Mouse (Mus musculus) heart, postnatal 25 days (tissue): Measurements from ENCODE around the gene Prkag2. TPM values are rescaled to one million over a fixed set of nuclear protein-coding genes. Genes with fewer than 3 reads are reported as not detected.

Experiments
- DNase-seq: peaks from one replicate; pipeline ENCODE4 v3.0.0; 2022; ENCODE audit warnings: low spot score
- intact Hi-C: fragments of 180-260 bp; cut with DNase I; formaldehyde crosslinking; loops from one replicate; pipeline ENCODE4 v1.15.1; 2025
- total RNA-seq, 2 experiments: library from RNA; stranded (reverse); gene quantifications; 2 replicates each; pipeline ENCODE4 v1.2.3; 2021

Prkag2 gene
- total RNA-seq, 2 experiments from 2014 or later: 29.7 to 36.6 TPM

DNA sequence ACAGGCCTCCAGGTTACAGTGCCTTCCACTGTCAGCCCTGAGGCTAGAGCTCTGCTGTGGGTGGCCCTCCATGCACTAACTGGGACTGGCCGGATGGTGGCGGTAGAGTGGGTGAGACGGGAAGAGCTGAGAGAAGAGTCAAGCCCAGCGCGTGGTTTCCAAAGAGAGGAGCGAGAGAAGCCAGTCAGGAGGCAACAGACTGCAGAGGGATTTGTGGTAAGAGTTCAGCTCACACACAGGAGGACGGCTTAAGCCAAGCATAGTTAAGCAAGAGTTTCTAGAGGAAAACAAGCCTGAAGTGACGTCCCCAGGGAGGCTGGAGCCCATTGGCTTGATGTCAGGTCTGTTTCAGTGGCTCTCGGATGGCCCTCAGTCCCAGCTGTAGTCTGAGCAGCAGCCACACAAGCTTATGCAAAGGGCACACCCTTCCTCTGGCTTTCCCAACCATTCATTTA is 90.0 kb downstream of the Prkag2 start:
- intact Hi-C loops: loop anchor here (2.0 to 5.0 kb wide), 5 partner anchors 72 to 336 kb away; no protein-coding TSS in a partner anchor

GRCm38 (mm10) chr5:25009770-25010169 is 90.7 kb downstream of the Prkag2 start:
- DNase-seq: no peak
- intact Hi-C loops: loop anchor here (2.0 to 5.0 kb wide), 5 partner anchors 73 to 335 kb away; no protein-coding TSS in a partner anchor

More for the DNA sequence above, 90.0 kb downstream of the Prkag2 start:
- peak; percentile 78 for DNase-seq

DNA sequence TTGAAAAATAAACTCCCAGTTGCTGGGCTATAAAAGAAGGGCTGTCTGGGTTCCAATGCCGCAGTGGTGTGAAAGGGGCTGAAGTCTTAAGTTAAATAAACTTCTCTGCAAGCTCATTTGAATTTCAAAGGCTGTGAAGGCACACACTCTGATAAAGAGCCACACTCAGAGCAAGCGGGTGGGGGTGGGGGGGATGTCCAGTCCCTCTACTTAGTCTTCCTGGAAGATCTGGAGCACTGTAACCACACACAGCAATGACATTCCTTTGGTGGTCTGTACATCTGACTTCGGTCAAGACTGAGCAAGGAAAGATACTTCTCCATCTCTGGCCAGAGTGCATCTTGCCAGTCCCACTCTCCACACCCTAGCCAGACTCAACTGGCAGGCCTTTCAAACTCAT is 91.5 kb downstream of the Prkag2 start:
- intact Hi-C loops: no loop called here
- DNase-seq: no peak

DNA sequence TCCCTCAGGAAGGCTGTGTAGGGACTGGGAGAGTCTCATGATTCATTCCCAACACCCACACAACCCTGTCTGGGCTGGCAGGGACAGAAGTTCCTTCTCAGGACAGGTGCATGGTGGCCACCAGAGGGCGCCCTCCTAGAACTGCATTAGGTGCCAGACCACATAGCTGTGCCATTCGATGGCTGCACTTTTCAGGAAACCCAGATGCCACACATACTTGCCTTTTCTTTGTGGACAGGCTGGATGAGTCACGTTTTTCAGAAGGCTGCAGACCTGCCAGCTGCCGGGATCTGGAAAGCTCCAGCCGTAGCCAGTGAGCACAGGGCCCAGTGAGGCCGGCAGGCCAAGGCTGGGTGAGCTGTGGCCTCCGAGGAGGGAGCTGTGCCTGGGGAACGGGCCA is 93.6 kb downstream of the Prkag2 start:
- DNase-seq: peak; percentile 60
- intact Hi-C loops: no loop called here

DNA sequence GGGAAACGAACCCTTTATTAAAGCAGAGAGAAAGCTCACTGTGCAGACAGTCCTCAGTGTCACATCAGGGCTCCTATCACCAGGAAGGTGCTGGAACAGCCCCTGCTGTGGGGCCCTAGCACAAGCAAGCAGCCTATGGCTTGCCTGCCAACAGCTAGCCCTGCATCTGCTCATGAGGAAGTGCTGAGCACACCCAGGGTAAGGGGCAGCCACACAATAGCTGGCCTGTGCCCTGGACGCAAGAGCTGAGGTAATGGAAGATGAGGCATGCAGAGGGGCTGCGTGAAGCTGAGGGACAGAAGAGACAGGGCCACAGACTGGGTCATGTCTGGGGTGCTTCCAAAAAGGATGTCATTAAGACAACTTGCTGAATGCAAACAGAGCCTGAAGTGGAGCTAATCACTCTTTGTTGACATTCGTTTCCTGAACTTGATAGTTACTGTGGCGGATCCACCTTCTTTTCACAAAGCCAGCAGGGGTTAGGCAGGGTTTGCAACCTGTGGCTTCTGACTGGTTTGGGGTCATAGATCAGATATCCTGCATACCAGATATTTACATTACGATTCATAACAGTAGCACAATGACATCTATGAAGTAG is 94.8 kb downstream of the Prkag2 start:
- no peak for DNase-seq
- intact Hi-C loops: no loop called here

GRCm38 (mm10) chr5:25001391-25001794 is 99.0 kb downstream of the Prkag2 start:
- no peak for DNase-seq
- intact Hi-C loops: no loop called here

DNA sequence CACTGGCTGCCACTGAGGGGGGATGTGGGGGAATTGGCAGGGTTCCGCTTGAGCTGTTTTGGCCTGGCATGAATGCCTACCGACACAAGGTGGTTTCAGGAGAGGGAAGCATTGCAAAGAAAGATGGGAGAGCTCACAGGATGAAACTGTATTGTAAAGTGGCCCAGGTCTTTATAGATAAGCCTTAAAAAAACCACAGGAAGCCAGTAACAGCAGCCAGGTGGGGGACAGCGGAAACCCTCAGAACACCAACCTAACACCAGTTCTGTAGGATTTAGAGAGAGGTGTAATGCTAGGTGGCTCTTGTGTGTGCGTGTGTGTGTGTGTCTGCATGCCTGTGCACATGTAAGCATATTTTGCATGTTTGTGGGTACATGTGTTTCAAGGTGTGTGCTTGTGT is 101.1 kb downstream of the Prkag2 start:
- no peak for DNase-seq
- intact Hi-C loops: no loop called here

DNA sequence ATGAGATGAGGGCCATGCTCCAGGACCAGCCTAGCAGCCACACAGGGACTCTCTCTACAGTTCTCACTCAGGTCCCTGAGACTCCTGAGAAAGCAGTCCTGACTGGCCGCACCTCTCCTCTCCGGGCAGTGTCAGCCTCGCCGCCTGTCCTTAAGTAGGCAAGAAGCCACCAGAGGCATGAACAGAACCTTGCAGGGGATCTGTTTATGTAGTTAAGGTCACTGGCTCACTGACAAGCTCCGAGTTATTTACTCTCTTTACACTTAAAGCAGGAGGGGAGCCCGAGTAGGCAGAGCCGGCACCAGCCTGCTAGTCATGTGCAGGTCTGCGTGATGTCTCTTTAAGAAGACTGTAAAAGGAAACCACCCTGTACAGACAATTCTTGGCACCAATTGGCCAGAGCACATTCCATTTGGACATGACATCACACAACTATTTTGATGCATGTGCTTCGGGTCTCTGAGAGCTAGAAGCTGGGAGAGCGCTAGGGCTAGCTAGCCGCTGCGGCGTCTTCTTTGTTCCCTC is 104.8 kb downstream of the Prkag2 start:
- peak; percentile 51 for DNase-seq
- intact Hi-C loops: no loop called here

DNA sequence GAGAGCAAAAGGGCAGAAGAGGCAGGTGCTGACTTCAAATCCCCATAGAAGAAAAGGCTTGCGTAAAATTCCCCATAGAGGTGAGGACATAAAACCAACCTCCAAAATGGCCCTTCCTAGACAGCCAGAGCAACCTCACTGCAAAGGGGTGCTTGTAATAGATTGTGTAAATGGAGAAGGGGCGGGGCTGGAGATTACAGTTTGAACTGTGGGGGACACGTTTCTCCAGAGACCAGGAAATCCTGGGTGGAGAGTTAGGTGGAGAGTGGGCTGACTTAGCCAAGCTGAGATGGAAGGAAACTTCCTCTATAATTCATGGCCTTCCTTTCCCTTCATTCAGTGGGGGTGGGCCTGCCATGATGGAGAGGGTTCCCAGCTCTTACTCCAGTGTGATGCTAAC is 107.3 kb downstream of the Prkag2 start:
- DNase-seq: no peak
- intact Hi-C loops: no loop called here

- DNase-seq: no peak
- intact Hi-C loops: no loop called here
Observed at GRCm38 (mm10) chr5:24991575-24991974, 108.9 kb downstream of the Prkag2 start.

- intact Hi-C loops: no loop called here
- DNase-seq: no peak
Observed at GRCm38 (mm10) chr5:24990460-24990859, 110.0 kb downstream of the Prkag2 start.

DNA sequence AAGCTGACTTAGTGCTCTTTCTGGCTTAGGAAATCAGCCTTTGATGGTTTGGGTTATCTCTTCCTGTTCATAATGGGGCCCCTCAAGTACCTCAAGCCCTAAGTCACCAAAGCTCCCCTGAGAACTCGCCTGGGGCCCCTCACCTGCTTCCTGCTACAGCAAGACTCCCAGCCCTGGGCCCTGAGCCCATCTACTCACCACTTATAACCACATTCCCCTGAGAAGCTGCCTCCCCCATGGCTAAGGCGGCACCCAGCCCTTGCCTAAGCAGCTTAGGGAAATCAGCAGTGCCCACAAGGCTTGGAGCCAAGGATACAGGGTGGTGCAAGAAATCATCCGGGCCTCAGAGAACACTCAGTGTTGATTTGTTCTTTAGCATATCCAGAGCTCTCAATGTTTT is 110.8 kb downstream of the Prkag2 start:
- DNase-seq: no peak
- intact Hi-C loops: no loop called here

DNA sequence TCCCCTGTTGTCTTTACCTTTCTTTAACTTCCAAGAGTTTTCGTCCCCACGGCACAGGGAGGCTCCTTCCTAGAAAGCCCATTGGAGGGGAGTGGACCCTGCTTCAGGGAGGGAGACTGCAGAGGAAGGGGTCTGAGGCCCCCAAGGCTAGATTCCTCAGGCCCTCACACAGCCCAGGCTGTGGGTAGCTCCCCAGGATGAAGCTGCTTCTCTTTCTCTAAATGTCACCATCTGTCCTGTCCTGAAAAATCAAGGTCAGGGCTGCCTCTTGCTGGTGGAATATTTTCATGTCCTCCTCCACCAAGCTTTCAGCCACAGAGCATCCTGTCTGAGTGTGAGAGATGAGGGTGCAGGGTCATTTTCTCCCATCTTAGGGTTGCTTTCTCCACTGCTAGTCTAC is 113.5 kb downstream of the Prkag2 start:
- DNase-seq: no peak
- intact Hi-C loops: no loop called here

- no peak for DNase-seq
- intact Hi-C loops: no loop called here
Observed at GRCm38 (mm10) chr5:24986204-24986940, 114.1 kb downstream of the Prkag2 start.

DNA sequence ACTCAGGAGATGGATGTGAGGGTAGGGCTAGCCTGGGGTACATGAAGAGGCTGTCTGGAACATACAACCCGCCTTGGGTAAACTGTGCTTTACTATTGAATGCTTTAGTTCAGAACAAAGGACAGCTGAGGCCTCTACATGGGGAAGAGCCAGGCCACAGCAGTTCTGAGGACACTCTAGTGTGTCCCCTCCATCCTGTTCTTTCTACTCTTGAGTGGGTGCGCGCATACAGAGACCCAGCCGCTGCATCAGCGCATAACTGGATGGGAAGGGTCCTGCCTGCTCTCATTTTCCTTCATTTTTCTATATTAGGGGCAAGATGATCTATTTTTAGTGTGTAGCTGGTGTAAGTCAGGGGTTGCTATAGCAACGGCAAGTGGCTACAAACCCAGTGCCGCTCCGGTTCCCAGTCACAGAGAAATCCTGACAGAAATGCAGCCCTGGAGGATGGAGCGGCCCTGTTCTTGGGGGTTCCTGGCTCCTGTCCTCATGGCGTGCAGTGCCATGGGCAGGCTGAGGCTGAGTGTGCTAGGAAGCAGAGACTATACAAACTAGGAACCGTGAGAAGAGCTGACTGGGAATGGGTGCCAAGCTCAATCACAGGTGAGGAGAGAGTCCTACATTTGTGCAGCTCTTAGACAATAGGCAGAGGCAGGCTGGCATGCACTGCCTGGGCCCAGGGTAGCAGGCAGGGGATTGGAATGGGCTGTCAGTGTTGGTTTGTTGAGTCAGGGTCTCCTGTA is 114.8 kb downstream of the Prkag2 start:
- intact Hi-C loops: no loop called here
- DNase-seq: no peak

DNA sequence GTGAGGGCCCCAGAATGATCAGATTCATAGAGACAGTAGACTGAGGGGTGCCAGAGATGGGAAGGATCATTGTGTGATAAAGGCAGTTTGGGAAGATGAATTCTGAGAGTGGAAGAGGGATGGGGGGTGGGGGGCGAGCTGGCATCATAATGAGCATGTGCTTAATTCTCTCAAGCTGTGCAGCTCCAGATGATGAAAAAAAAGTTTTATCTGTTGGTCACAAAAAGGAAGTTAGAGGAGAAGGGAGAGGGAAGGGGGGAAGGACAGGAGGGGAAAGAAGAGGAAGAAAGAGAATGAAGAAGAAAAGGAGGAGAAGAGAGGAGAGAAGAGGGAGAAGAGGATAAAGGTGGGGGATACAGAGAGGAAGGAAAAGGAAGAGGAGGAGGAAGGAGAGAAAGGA is 116.3 kb downstream of the Prkag2 start:
- DNase-seq: no peak
- intact Hi-C loops: no loop called here

DNA sequence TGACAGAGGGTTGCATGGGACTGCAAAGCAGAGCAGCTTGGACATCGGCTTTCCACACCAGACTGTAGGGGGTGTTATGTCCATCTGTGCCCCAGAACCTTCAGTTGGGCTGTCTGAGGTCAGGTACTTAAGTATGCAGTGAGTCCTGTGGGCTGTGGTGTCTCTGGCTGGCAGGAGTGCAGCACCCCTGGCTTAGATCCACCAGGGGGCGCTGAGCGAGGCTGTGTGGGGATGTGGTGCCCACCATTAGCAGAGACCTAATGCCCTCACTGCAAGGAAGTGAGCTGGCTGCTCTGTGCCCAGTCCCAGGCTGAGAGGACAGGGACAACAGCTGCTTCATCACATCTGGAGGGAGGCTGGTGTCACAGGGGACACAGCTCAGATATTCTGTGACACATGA is 116.9 kb downstream of the Prkag2 start:
- intact Hi-C loops: no loop called here
- DNase-seq: no peak

DNA sequence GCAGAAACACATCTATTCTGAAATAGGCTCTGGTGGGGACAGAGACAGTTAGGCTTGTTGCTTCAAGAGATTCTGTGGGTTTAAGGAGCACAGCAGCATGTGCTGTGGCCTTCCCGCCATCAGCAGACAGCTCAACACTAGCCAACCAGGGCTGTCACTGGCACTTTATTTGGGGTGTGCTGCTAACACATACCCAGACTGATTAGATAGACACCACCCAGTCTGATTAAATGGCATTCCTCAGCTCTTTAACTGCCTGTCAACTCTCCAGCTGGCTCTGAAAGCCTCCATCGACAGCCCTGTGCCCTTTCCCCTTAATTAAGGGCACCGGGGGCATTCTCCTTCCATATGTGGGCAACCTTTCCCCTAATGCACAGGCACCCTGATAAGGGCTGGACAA is 118.2 kb downstream of the Prkag2 start:
- intact Hi-C loops: no loop called here
- no peak for DNase-seq

GRCm38 (mm10) chr5:24981765-24982164 is 118.7 kb downstream of the Prkag2 start:
- no peak for DNase-seq
- intact Hi-C loops: no loop called here

DNA sequence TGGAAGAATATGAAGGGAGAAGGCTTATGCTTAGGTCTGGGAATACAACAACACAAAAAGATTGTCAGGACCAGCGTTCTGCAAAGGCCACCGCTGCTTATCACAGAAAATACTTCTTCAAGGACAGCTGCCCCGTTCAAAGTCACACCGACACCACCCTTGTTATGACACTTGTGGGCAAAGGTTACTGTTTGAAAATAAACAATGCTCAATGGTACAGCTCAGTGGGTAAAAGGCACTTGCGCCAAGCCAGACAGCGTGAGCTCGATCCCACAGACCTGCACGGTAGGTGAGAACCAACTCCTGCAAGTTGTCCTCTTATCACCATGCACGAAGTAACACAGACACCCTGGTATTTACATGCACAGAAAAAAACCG is 120.5 kb downstream of the Prkag2 start:
- no peak for DNase-seq
- intact Hi-C loops: no loop called here
